Comparison of ENCODE assay signal across 29 mouse cellular contexts in genomic region chr7:100008765-100009164, GRCm38 (mm10). TPM values are rescaled to one million over a fixed set of nuclear protein-coding genes. Genes with fewer than 3 reads are reported as not detected.
"Had no signal": no experiment of that assay in that cellular context is flagged by ENCODE, and none has a peak within 500 bp of the region (broad histone marks: within the 10 kb centered on the region; RNA-seq: fewer than 3 reads in every experiment).

No protein-coding gene starts in this region.

- H3K36me3 ChIP-seq: embryonic facial prominence, embryonic 10.5 days; embryonic facial prominence, embryonic 12.5 days; embryonic facial prominence, embryonic 13.5 days; embryonic facial prominence, embryonic 15.5 days; forebrain, embryonic 10.5 days; forebrain, embryonic 12.5 days; forebrain, embryonic 15.5 days had no signal

- H3K27ac ChIP-seq: embryonic facial prominence, embryonic 10.5 days; embryonic facial prominence, embryonic 12.5 days; embryonic facial prominence, embryonic 13.5 days; embryonic facial prominence, embryonic 15.5 days; forebrain, embryonic 10.5 days; forebrain, embryonic 12.5 days; forebrain, embryonic 13.5 days; forebrain, embryonic 15.5 days; gastrocnemius, adult 2 months; heart, adult 2 months had no signal

- H3K4me2 ChIP-seq: embryonic facial prominence, embryonic 12.5 days; embryonic facial prominence, embryonic 13.5 days; embryonic facial prominence, embryonic 15.5 days; forebrain, embryonic 12.5 days; forebrain, embryonic 13.5 days; forebrain, embryonic 15.5 days had no signal

- H3K9me3 ChIP-seq: embryonic facial prominence, embryonic 10.5 days; embryonic facial prominence, embryonic 12.5 days; embryonic facial prominence, embryonic 13.5 days; embryonic facial prominence, embryonic 15.5 days; forebrain, embryonic 10.5 days; forebrain, embryonic 12.5 days; forebrain, embryonic 13.5 days; forebrain, embryonic 15.5 days had no signal

- H3K4me3 ChIP-seq: embryonic facial prominence, embryonic 10.5 days; embryonic facial prominence, embryonic 12.5 days; embryonic facial prominence, embryonic 13.5 days; embryonic facial prominence, embryonic 15.5 days; erythroblast, embryonic 14.5 days; forebrain, embryonic 10.5 days; forebrain, embryonic 12.5 days; forebrain, embryonic 13.5 days; forebrain, embryonic 15.5 days; gastrocnemius, adult 2 months; heart, adult 2 months had no signal

- DNase-seq: cerebellum, adult 2 months; cerebellum, adult 8-10 months; cerebellum, adult 9-10 months; cerebellum, adult 9-11 months; cerebellum, postnatal 10 days; cerebellum, postnatal 14 days; cerebellum, postnatal 25 days; cerebellum, postnatal 36 days; embryo, embryonic 11 days; forebrain, postnatal 0 days; gastrocnemius, adult 2 months; gastrocnemius, postnatal 10 days; gastrocnemius, postnatal 14 days; gastrocnemius, postnatal 25 days; gastrocnemius, postnatal 36 days; heart, adult 11 months; heart, adult 18-20 months; heart, adult 2 months had no signal

- H3K9ac ChIP-seq: embryonic facial prominence, embryonic 12.5 days; embryonic facial prominence, embryonic 13.5 days; embryonic facial prominence, embryonic 15.5 days; forebrain, embryonic 12.5 days; forebrain, embryonic 13.5 days; forebrain, embryonic 15.5 days; forebrain, postnatal 0 days had no signal

- ATAC-seq: forebrain, embryonic 14.5 days; forebrain, embryonic 15.5 days; forebrain, embryonic 16.5 days; forebrain, postnatal 0 days had no signal

RNA-seq across cellular contexts. Expression of gene Chrdl2, which starts 2.8 kb away (rescaled TPM):
- polyA plus RNA-seq: erythroblast, embryonic 14.5 days; forebrain, embryonic 13.5 days; forebrain, embryonic 14.5 days; forebrain, embryonic 15.5 days had no signal
